In the genomic region with DNA sequence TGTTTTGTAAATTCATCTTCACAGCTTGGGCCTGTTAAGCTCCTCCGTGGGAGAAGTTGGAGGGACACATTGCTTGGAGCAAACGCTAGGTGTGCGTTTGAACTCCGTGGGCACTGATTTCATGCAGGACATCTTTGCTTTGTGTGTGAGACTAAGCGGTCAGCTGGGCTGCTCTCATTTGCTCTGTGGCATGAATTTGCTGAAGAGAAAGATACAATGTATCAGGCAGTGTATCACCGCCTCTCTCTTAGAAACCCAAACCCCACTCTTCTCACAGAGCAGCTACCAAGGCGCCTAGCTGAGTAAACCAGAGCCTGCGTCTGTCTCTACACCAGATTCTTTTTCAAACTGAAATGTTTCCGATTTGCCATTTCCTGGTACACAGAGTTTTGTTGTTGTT, we compare ENCODE assay signal across 21 mouse cellular contexts.
A peak's percentile ranks its signal among the peaks of the same experiment; 100 is the strongest.
DNase-seq lines count a peak whose midpoint lies in the region; ATAC-seq and TF ChIP-seq lines count a peak whose summit lies in the region.
"Had no signal": no experiment of that assay in that cellular context is flagged by ENCODE, and none has a peak within 500 bp of the region (broad histone marks: within the 10 kb centered on the region; RNA-seq: fewer than 3 reads in every experiment).

No protein-coding gene starts in this region.

- H3K27me3 ChIP-seq in Patski, result peaks cover 21% of the 10 kb centered on the region
- H3K27me3 ChIP-seq: CH12.LX had no signal

- no peak for ATAC-seq in Patski
- ATAC-seq: activated CD4-positive, CD25-positive, alpha-beta regulatory T cell, adult 4 months; CD4-positive, CD25-positive, alpha-beta regulatory T cell, adult 4 months had no signal

- peak; percentile 60 for DNase-seq in heart, adult 11 months
- DNase-seq in heart, adult 18-20 months, result no peak
- peak; percentile 67 for DNase-seq in testis, postnatal 14 days (ENCODE audit: low spot score)
- no peak for DNase-seq in testis, postnatal 10 days (ENCODE audit: low spot score)
- DNase-seq in Patski (ENCODE audit: low read depth, low spot score) (no peak), MN1 (ENCODE audit: low spot score) (no peak)
- DNase-seq: adrenal gland, adult 2 months; adrenal gland, adult 8-10 months; adrenal gland, postnatal 10 days; adrenal gland, postnatal 14 days; adrenal gland, postnatal 25 days; adrenal gland, postnatal 36 days; B cell, adult 2 months; cerebellum, adult 11 months; cerebellum, adult 11-12 months; cerebellum, adult 18-20 months; cerebellum, adult 2 months; cerebellum, adult 8-10 months had no signal

- CTCF ChIA-PET in Patski (lab: Charles Lee), result interaction anchor here (1.1 to 8.1 kb wide), 3 partner anchors 22 to 103 kb away, joined by 3 to 72 read pairs (median 3); no protein-coding TSS in a partner anchor

- in situ Hi-C loops in Patski (cut with MboI; ENCODE audit: low pct_unique_long_range_greater_than_20kb), result loop anchor here (5.0 kb wide), 2 partner anchors 99 to 414 kb away; no protein-coding TSS in a partner anchor

- peak; percentile 3 for TF ChIP-seq CTCF in Patski (IDR thresholded peaks at IDR 0.05)

- POLR2A ChIA-PET in Patski (lab: Charles Lee), result no interaction called here

Comparison
In these comparisons a context has a peak if more than half of its experiments do, and no peak if none do; other contexts are left out.
1. DNase-seq: peak in heart, adult 11 months (single experiment) and testis, postnatal 14 days (single experiment); none in heart, adult 18-20 months (0 of 2), testis, postnatal 10 days (single experiment), Patski (single experiment) and MN1 (single experiment).